Mouse (Mus musculus) brown adipose tissue, adult 24 weeks (tissue): ENCODE data around the gene Asic4. TPM values are rescaled to one million over a fixed set of nuclear protein-coding genes. Genes with fewer than 3 reads are reported as not detected.

Source experiments
- H3K27ac ChIP-seq: fragments of 200-500 bp; replicated peaks from 2 replicates; pipeline ENCODE4 v1.5.1; 2012; ENCODE audit warnings: low read depth, mild to moderate bottlenecking, low read length
- H3K4me1 ChIP-seq: fragments of 200-500 bp; 2 replicates; pipeline ENCODE4 v1.6.1; 2012; ENCODE audit warnings: low read length, mixed read lengths; ENCODE audit not compliant: control insufficient read depth, insufficient read depth, insufficient read length
- H3K4me3 ChIP-seq: fragments of 200-500 bp; 2 replicates; pipeline ENCODE4 v1.5.1; 2012; ENCODE audit warnings: low read depth, mild to moderate bottlenecking, low read length, moderate library complexity; ENCODE audit not compliant: insufficient read depth
- polyA plus RNA-seq: library from polyadenylated mRNA; stranded (reverse); fragments of >200 nt; gene quantifications from 2 replicates; pipeline ENCODE4 v1.2.4, GENCODE M21; 2012; ENCODE audit not compliant: missing spikeins, insufficient read depth, insufficient read length

Gene Asic4
- polyA plus RNA-seq, 1 experiment = not detected

DNA sequence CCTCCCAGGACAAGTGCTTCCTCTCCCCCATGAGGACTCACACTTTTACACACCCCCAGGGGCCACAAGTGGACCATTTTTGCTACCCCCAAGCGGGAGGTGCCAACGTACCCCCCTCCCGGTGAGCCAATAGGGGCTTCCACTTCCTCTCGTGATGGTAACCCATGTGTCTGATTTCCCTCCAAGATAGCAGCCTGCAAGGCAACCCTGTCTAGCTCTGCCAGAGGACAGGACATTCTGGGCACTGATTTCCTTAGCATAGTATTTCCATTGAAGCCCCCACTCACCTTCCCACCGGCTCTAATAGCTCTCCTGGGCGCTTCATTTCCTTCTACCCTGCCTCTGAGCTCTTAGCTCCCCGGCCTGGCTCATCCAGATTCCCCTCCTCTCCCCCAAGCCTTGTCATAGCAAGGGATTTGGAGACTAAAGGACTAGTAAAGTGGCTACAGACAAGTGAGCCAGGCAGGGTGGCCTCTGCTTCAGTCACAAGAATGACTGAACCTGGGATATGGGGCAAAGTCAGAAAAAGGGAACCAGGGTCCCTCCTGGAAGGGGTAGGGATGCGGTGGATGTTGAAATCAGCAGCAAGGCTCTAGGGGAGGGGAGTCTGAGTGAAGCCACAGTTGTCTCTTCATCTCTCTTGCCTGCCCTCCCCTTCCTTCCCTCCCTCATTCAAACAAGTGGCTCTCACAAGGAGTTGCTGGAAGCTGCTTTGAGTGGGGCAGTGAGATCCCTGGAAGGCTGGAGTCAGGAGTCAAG is 680 bp upstream of the Asic4 start:
- H3K4me1 ChIP-seq = no peaks in the 10 kb centered on the region
- H3K4me3 ChIP-seq = no peak overlapping the region

DNA sequence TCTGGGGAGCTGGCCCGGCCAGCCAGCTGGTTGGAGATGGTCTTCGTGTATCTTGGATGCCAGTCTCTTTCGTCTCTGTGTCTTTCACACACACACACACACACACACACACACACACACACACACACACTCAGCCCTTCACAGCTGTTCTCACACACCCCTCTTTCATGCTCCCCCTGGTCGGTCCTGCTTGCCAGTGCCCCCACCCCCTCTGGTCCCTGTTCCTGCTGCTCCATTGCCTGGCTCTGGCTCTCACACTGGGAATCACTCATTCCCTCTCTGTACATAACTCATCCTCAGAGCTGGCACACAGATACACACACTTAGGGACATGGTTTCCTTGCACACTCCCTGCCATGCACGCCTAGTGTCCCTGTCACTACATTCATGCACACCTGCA is 1.7 kb downstream of the Asic4 start:
- H3K27ac ChIP-seq = no peak overlapping the region
- no peaks in the 10 kb centered on the region for H3K4me1 ChIP-seq
- no peak overlapping the region for H3K4me3 ChIP-seq

More for the DNA sequence above, 680 bp upstream of the Asic4 start:
- H3K27ac ChIP-seq = no peak overlapping the region

DNA sequence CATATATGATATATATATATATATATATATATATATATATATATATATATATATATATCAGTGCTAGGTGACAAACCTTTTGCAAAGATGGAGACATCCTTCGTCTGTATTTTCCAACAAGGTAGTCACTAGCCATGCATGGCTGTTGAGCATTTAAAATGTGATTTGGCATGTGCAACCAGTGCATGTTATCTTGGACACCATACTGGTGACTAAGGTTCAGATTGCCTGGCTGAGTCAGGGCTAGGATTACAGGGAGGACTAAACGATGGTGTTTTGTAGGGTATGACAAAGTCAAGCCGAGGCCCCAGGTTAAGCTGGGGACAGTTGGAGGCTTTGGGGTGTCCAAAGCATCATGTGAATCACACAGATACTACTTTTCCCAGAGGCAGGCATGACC is 5.2 kb downstream of the Asic4 start:
- Histone ChIP-seq H3K4me1 (no peaks in the 10 kb centered on the region), H3K4me3 (no peak overlapping the region), H3K27ac (no peak overlapping the region)

DNA sequence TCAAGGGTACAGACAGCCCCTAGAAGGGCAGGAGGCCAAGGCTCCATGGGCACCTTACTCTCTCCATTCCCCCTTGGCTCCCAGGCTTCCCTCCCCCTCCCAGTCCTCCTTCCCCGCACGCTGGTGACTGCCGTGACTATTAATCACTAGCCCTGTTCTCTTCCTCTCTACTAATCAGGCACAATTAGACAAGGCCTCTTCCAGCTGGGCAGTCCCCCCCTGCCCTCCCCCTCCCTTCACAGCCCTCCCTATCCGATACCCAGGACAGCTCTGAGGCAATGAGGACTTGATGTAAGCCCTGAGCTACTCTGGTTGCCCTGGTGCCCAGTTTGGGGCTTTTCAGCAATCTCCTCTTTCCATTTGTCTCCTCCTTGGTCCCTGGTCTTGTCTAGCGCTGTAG is 5.7 kb downstream of the Asic4 start:
- no peak overlapping the region for H3K4me3 ChIP-seq
- H3K4me1 ChIP-seq = no peaks in the 10 kb centered on the region
- H3K27ac ChIP-seq = no peak overlapping the region

DNA sequence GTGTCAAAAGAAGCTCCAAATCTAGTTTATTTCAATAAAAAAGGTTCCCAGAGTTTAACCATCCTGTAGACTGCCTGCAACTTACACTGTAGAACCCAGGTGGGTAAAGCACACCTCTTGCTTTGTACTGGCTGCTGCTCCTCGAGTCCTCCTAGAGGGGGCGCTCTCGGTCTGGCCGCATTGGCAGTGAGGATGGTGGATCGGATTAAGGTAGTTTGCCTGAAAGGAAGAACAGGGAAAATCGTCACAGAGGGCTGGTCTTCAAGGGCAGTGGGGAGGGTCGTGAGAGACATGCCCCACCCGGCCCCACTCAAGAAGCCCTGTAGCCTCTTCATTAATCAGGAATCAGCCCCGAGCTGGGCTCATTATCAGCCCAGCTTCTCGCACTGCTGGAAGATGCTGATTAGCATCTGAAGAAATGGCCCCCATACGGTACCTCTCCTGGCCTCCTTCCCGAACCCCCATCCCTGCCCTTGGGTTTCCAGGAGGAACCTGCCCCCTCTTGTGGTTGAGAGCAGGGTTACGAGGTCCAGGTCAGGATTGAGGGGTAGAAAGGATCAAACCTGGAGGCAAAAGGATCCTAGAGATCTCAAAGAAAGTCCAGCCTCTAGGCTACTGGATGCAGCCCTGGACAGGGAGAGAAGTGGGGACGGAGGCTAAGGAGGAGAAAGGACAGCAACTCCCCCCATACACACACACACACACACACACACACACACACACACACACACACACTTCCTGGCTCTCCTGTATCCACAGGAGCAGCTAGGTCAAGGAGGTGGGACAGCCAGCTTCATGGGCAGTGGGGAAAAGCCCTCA is 6.7 kb downstream of the Asic4 start:
- H3K27ac ChIP-seq = no peak overlapping the region
- H3K4me3 ChIP-seq = no peak overlapping the region

DNA sequence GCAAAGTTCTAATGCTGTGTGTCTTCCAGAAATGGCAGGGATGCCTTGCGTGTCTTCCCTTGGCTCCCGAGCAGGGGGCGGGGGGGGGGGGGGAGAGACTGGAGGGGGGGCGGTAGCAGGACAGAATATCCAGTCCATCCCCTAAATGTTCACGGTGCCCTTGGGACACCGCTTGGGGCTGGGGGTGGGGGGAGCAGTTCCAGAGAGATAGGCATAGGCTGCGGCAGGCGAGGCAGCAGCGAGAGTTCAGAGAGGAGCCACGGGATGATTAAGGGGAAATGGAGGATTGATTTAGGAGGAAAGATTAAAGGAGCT is 7.4 kb downstream of the Asic4 start:
- no peak overlapping the region for H3K27ac ChIP-seq
- no peak overlapping the region for H3K4me3 ChIP-seq
- H3K4me1 ChIP-seq = no peaks in the 10 kb centered on the region

More for the DNA sequence above, 6.7 kb downstream of the Asic4 start:
- H3K4me1 ChIP-seq = no peaks in the 10 kb centered on the region

DNA sequence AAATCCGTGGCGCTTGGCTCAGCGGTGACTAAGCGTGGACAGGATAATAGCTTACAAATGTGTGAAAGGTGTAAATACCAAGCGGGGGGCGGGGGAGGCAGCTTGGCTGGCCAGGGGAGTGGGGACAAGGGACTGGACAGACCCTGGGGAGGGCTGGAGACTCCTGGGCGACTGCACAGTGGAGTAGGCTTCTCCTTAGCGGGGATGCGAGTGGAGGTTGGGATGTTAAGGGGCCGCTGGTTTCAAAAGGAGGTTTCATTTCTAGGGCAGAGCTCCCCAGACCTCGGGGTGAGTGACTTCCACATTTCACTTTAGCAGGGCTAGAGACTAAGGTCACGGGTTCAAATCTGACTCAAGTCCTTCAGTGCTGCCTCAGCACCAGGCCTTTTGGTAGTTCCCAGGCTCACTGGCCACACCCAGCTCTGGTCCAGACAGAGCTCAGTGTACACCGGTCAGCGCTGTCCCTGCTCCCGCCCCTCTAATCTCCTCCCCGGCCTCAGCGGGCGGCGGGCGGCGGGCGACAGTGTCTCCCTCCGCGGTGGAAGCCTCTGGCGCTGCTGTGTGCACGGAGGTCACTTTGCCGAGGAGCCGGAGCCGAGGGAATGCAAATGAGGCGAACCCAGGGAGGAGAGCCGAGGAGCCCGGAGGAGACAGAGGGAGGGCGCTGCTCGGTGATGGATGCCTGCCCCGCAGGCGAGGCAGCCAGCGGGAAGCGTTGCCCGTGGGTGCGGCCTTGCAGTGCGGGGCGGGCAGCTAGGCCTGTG is 8.0 kb downstream of the Asic4 start:
- Histone ChIP-seq H3K4me1 (no peaks in the 10 kb centered on the region), H3K27ac (no peak overlapping the region), H3K4me3 (peak overlapping the region; percentile 34)

DNA sequence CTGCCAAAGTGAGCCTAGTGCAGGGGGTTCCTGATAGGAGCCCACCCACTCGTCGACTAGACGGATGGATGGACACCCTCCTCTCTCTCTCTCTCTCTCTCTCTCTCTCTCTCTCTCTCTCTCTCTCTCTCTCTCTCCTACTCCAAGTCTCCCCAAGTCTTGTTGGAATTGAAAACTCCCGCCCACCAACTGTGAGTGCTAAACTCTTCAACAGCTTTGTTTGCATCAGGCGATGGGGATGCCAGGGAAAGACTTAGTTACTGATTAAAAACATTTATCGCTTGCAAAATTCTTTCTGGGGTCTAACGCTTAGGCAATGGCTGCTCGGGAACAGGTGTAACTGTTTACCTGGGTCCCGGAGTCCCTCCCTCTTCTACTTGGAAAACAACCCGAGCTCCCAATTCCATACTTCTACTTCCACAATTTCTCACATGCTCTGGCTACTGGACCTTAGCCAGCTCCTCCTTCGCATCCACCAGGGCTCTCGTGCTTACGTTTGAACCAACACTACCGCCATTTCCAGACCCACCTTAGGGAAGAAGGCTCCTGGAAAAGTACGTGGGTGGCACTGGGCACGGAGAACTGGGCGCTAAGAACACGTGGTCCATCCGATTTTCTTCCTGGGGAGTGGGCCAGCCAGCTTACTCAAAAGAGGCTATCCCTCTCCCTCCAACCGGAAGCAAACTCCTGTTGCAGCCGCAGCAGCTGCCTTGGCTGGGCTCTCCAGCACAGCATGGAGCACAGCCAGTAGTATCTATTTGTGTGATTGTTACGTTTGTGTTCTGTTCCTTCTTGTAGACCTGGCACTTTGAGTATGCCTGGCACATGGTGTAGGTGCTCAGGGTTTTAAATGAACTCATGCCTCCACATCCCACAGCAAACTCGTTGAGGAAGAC is 8.8 kb downstream of the Asic4 start:
- Histone ChIP-seq H3K4me1 (no peaks in the 10 kb centered on the region), H3K4me3 (peak overlapping the region; percentile 34), H3K27ac (no peak overlapping the region)

DNA sequence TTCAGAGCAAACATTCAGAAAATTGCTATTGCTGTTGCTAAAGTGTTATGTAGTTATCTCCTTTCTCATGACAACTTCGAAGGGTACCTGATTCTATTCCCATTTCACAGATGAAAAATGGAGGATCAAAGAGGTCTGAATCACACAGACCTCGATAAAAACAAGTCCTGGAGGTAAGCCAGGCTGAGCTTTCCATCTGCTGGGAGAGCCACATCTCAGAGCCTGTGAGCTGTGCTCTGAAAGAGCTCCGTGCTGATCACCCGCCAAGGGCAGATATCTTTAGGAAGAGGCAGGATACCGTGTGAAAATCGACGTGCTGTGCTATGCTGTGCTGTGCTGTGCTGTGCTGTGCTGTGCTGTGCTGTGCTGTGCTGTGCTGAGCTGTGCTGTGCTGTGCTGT is 10.1 kb downstream of the Asic4 start:
- H3K4me1 ChIP-seq = no peaks in the 10 kb centered on the region

DNA sequence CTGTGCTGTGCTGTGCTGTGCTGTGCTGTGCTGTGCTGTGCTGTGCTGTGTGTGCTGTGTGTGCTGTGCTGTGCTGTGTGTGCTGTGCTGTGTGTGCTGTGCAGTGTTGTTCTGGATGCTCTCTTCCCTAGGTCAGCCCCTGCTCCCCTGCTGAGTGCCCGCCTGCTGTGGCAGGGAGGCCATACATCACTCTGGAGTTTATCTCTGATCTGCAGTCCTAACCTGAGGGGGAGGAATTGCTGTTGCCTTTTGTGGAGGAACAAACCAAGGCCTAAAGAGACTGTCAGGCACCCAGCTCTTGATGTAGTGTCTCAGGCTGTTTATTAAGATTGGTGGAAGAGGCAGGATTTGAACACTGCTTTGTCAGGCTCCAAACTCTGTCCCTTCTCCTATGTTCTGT is 12.4 kb downstream of the Asic4 start:
- Histone ChIP-seq H3K4me1 (no peaks in the 10 kb centered on the region), H3K27ac (no peak overlapping the region), H3K4me3 (no peak overlapping the region)

More for the DNA sequence above, 10.1 kb downstream of the Asic4 start:
- Histone ChIP-seq H3K27ac (no peak overlapping the region), H3K4me3 (no peak overlapping the region)

DNA sequence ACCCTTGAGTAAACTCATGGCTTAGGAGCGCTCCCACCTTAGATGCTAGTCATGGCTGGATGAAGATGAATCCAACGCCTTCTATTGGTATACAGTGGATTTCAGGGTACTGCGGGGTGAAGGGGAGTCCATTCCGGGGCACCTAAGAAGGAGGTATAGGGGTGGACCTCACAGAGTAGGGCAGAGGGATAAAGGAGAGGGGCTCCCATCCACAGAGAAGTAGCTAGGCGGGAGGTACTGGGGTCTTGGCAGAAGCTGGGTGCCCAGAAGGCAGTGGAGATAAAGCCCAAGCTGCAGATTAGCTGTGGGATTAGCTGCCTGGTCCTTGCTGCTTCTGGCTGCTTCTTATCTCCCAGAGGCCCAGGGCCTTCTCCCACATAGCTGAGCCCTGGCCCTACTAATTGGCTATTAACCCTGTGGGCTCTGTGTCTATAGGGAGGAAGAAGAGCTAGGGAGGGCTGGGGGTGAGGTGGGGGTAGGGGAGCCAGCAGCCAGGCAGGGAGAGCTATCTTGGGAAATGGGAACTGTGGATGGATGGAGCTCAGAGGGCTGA is 13.5 kb downstream of the Asic4 start:
- H3K4me1 ChIP-seq = no peaks in the 10 kb centered on the region
- H3K4me3 ChIP-seq = no peak overlapping the region
- H3K27ac ChIP-seq = no peak overlapping the region

DNA sequence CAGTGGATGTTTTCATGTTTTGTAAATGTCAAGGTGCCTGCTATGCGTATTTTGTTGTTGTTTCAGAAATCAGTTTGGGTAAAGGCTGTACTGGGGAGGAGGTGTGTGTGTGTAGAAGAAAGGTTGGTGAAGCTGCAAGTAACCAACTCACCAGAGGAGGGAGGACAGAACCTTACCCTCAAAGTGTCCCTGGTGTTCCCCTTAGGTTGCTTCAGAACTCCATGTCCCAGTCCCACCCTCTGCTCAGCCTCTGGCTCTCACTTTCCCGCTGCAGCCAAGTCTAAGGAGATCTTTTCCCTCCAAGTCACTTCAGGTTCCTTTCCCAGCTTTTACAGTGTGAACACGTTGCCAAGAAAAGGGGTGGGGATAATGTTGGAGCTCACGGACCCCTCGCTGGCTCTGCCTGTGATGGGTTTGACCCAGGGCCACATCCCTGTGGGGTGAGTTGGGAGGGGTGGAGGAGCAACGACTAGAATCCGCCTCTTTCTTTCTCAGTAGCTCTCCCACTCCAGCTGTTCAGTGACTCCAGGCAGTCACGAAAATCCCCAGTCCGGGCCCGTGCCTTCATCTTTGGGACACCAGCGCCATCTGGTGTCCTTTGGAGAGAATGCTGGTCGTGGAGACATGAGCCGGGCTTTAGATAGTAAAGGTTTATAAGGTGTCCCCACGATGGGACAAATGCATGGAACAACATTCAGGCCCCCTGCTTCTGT is 17.1 kb downstream of the Asic4 start:
- no peak overlapping the region for H3K4me3 ChIP-seq
- H3K4me1 ChIP-seq = no peaks in the 10 kb centered on the region
- no peak overlapping the region for H3K27ac ChIP-seq

DNA sequence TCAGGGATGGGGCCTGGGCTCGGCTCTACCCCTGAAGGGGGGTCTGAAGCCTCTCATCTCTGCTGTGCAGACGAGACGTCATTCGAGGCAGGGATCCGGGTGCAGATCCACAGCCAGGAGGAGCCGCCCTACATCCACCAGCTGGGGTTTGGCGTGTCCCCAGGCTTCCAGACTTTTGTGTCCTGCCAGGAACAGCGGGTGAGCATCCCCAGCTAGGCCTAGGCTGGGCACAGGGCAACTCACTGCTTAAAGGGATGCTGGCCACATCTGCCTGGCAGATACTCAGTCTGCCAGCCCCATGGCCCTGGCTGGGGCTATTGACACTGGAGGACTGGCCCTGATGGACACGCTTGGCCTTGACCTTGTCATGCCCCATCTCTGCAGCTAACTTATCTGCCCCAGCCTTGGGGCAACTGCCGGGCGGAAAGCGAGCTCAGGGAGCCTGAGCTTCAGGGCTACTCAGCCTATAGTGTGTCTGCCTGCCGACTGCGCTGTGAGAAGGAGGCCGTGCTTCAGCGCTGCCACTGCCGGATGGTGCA is 19.1 kb downstream of the Asic4 start:
- H3K4me3 ChIP-seq = no peak overlapping the region
- H3K4me1 ChIP-seq = no peaks in the 10 kb centered on the region
- H3K27ac ChIP-seq = no peak overlapping the region

DNA sequence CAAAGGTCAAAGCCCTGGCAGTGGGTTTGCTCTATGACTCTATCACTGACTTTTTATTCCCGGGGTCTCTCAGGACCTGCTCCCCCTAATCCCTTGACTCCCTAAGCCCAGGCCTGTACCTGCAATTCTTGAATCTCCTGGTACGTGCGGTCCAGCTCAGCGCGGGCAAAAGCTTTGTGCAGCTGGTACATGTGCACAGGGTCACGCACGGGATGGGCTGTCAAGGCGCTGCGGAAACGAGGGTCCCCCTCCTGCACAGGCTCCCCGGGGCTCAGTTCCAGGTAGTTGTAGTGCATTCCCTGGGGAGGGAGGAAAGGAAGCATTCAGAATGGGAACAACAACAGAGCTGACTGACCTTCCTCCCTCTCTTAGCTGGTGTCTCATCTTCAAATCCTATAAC is 26.2 kb downstream of the Asic4 start:
- Histone ChIP-seq H3K4me3 (no peak overlapping the region), H3K27ac (no peak overlapping the region), H3K4me1 (no peaks in the 10 kb centered on the region; the same call in 1 of the 2 replicates)
